Mouse (Mus musculus) stomach, postnatal 0 days (tissue): ENCODE results near the gene Arap2. TPM values are rescaled to one million over a fixed set of nuclear protein-coding genes. Genes with fewer than 3 reads are reported as not detected.

ENCODE experiments used
- ATAC-seq: fragments of 200-750 bp; cut with Nextera tagmentation; 2 replicates; pipeline ENCODE4 v1.8.0; 2017; ENCODE audit not compliant: low FRiP score, low TSS enrichment
- DNase-seq: peaks from one replicate; pipeline ENCODE4 v3.0.0-alpha.2; 2016; ENCODE audit warnings: low spot score
- H3K27ac ChIP-seq: fragments of 300-500 bp; sonication (generic); replicated peaks from 2 replicates; pipeline ENCODE4 v1.5.1; 2014; ENCODE audit warnings: mild to moderate bottlenecking, control low read depth
- H3K27me3 ChIP-seq: fragments of 300-500 bp; sonication (generic); 2 replicates; pipeline ENCODE4 v1.6.1; 2014; ENCODE audit warnings: low read length; ENCODE audit not compliant: control insufficient read depth, insufficient read depth
- H3K36me3 ChIP-seq: fragments of 300-500 bp; sonication (generic); 2 replicates; pipeline ENCODE4 v1.6.1; 2014; ENCODE audit warnings: low read length, mixed read lengths; ENCODE audit not compliant: control insufficient read depth, insufficient read depth
- H3K4me1 ChIP-seq: fragments of 300-500 bp; sonication (generic); replicated peaks from 2 replicates; pipeline ENCODE4 v1.6.1; 2014; ENCODE audit warnings: antibody characterized with exemption; ENCODE audit not compliant: control insufficient read depth, insufficient read depth
- H3K4me2 ChIP-seq: fragments of 300-500 bp; sonication (generic); replicated peaks from 2 replicates; pipeline ENCODE4 v1.6.1; 2014; ENCODE audit warnings: low read depth, mild to moderate bottlenecking, control low read depth, moderate library complexity
- H3K4me3 ChIP-seq: fragments of 300-500 bp; sonication (generic); 2 replicates; pipeline ENCODE4 v1.5.1; 2014; ENCODE audit warnings: low read depth, low read length, control low read depth
- H3K9ac ChIP-seq: fragments of 300-500 bp; sonication (generic); 2 replicates; pipeline ENCODE4 v1.6.1; 2014; ENCODE audit warnings: mild to moderate bottlenecking, low read length, control low read depth, mixed read lengths
- H3K9me3 ChIP-seq: fragments of 300-500 bp; sonication (generic); 2 replicates; pipeline ENCODE4 v1.6.1; 2016; ENCODE audit warnings: low read length; ENCODE audit not compliant: control insufficient read depth
- CTCF ChIP-seq: IDR thresholded peaks from 2 replicates; pipeline ENCODE4 v1.5.1; 2016; ENCODE audit warnings: antibody characterized with exemption, low read depth, mild to moderate bottlenecking, moderate library complexity
- EP300 ChIP-seq: optimal IDR thresholded peaks from 2 replicates; pipeline ENCODE3; 2016; ENCODE audit warnings: antibody characterized with exemption
- WGBS: fragments of 180-500 bp; shearing (Covaris S2); extraction: QIAGEN DNeasy Blood & Tissue Kit; methylation state at CpG from one replicate; pipeline ENCODE4 v1.1.7; 2014; 5-methylcytosine and 5-hydroxymethylcytosine counted together
- polyA plus RNA-seq: library from polyadenylated mRNA; unstranded; fragments of >200 nt; fragmentation: Nextera tagmentation; extraction: Ambion mirVana; gene quantifications from 2 replicates; pipeline ENCODE4 v1.2.1, GENCODE M21; 2015

The Arap2 gene
- polyA plus RNA-seq, 1 experiment from 2014 or later: 18.7 TPM

- ATAC-seq (no peak), DNase-seq (no peak)
- no peaks in the 10 kb centered on the region; the same call in 1 of the 2 replicates for H3K36me3 ChIP-seq
- no peaks in the 10 kb centered on the region for H3K27me3 ChIP-seq
- peak; percentile 75 for TF ChIP-seq CTCF
- no peak for TF ChIP-seq EP300
- no peaks in the 10 kb centered on the region for H3K9me3 ChIP-seq
- no peak overlapping the region for H3K27ac ChIP-seq
- H3K4me2 ChIP-seq: no peak overlapping the region
- no peak overlapping the region for H3K4me3 ChIP-seq
- H3K9ac ChIP-seq: no peak overlapping the region
- H3K4me1 ChIP-seq: no peaks in the 10 kb centered on the region
- WGBS: 47% methylated on average over 7 of the region's 7 CpGs
Observed at GRCm38 (mm10) chr5:62706900-62707299, 59.1 kb downstream of the Arap2 start.

- no peaks in the 10 kb centered on the region for H3K4me1 ChIP-seq
- DNase-seq: no peak
- no peak overlapping the region for H3K9ac ChIP-seq
- TF ChIP-seq EP300: no peak
- TF ChIP-seq CTCF: no peak
- H3K27me3 ChIP-seq: no peaks in the 10 kb centered on the region
- H3K27ac ChIP-seq: no peak overlapping the region
- 55% methylated on average over 4 of the region's 4 CpGs for WGBS
- no peaks in the 10 kb centered on the region for H3K9me3 ChIP-seq
- H3K4me2 ChIP-seq: no peak overlapping the region
- H3K4me3 ChIP-seq: no peak overlapping the region
- H3K36me3 ChIP-seq: no peaks in the 10 kb centered on the region
- ATAC-seq: no peak
Observed at GRCm38 (mm10) chr5:62689965-62690364, 76.0 kb downstream of the Arap2 start.

GRCm38 (mm10) chr5:62683751-62684150 lies 82.2 kb downstream of the Arap2 start:
- H3K9me3 ChIP-seq: no peaks in the 10 kb centered on the region
- no peaks in the 10 kb centered on the region for H3K4me1 ChIP-seq
- H3K36me3 ChIP-seq: no peaks in the 10 kb centered on the region
- ATAC-seq (no peak), DNase-seq (no peak)
- H3K27ac ChIP-seq: no peak overlapping the region
- H3K9ac ChIP-seq: no peak overlapping the region
- H3K27me3 ChIP-seq: no peaks in the 10 kb centered on the region
- WGBS: 76% methylated on average over 3 of the region's 3 CpGs
- H3K4me3 ChIP-seq: no peak overlapping the region
- H3K4me2 ChIP-seq: no peak overlapping the region
- TF ChIP-seq CTCF (no peak), EP300 (no peak)

GRCm38 (mm10) chr5:62683207-62683606 lies 82.8 kb downstream of the Arap2 start:
- Histone ChIP-seq H3K9me3 (no peaks in the 10 kb centered on the region), H3K4me3 (no peak overlapping the region), H3K27me3 (no peaks in the 10 kb centered on the region), H3K4me1 (no peaks in the 10 kb centered on the region), H3K27ac (no peak overlapping the region), H3K36me3 (no peaks in the 10 kb centered on the region), H3K4me2 (no peak overlapping the region), H3K9ac (no peak overlapping the region)
- 84% methylated on average over 3 of the region's 3 CpGs for WGBS
- DNase-seq (no peak), ATAC-seq (no peak)
- TF ChIP-seq EP300 (no peak), CTCF (no peak)

- DNase-seq (no peak), ATAC-seq (no peak)
- 87% methylated on average over 7 of the region's 7 CpGs for WGBS
- Histone ChIP-seq H3K27ac (no peak overlapping the region), H3K4me3 (no peak overlapping the region), H3K9ac (no peak overlapping the region), H3K4me1 (no peaks in the 10 kb centered on the region), H3K4me2 (no peak overlapping the region), H3K27me3 (no peaks in the 10 kb centered on the region), H3K9me3 (no peaks in the 10 kb centered on the region), H3K36me3 (no peaks in the 10 kb centered on the region)
- TF ChIP-seq CTCF: no peak
- TF ChIP-seq EP300: no peak
Observed at GRCm38 (mm10) chr5:62677390-62677789, 88.6 kb downstream of the Arap2 start.

GRCm38 (mm10) chr5:62672736-62673436 lies 93.1 kb downstream of the Arap2 start:
- ATAC-seq (no peak), DNase-seq (no peak)
- Histone ChIP-seq H3K4me2 (peak overlapping the region; percentile 20; the same call in 1 of the 2 replicates), H3K36me3 (no peaks in the 10 kb centered on the region), H3K4me1 (no peaks in the 10 kb centered on the region), H3K27me3 (no peaks in the 10 kb centered on the region), H3K27ac (no peak overlapping the region), H3K9me3 (no peaks in the 10 kb centered on the region), H3K9ac (no peak overlapping the region), H3K4me3 (no peak overlapping the region; the same call in 1 of the 2 replicates)
- no peak for TF ChIP-seq EP300
- WGBS: 24% methylated on average over 9 of the region's 9 CpGs
